Mouse (Mus musculus) retina, postnatal 7 days (tissue): ENCODE results near the gene Tarbp2.

Source experiments
- DNase-seq: peaks from one replicate; pipeline ENCODE4 v3.0.0-alpha.2; 2012; ENCODE audit warnings: low read depth, low spot score

The Tarbp2 gene

DNA sequence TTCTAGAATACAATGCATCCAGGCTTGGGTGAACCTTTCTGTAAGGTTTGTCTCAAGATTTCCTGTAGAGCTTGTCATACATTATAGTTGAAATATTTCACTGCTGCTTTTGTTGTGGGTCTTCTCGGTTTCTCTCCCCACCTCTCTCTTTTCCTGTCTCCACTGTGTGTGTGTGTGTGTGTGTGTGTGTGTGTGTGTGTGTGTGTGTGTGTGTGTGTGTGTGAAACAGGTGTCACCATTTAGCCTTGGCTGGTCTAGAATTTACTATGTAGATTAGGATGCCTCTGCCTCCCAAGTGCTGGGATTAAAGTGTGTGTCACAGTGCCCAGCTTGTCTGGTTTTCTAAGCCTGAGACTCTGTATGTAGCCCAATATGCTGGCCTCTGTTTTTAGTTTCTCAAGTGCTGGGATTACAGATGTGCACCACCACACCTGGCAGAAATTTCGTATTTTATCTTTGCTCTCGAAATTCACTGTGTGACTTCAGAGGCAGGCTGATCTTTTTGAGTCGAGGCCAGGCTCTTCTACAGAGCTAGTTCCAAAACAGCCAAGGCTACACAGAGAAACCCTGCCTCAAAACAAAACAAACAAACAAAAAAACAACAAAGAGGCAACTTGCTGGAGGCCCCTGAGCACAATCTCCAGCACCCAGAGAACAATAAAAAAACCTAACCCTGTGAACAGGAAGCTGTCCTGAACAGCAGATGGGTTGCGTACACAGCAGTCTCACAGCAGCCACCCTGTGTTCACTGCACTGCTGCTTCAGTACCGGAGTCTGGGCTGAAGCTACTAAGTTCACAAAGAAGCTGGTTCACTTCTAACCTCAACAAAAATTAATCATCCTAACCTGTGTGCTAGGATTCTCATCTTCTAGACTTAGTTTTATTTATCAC is 8.4 kb downstream of the Tarbp2 start:
- no peak for DNase-seq

DNA sequence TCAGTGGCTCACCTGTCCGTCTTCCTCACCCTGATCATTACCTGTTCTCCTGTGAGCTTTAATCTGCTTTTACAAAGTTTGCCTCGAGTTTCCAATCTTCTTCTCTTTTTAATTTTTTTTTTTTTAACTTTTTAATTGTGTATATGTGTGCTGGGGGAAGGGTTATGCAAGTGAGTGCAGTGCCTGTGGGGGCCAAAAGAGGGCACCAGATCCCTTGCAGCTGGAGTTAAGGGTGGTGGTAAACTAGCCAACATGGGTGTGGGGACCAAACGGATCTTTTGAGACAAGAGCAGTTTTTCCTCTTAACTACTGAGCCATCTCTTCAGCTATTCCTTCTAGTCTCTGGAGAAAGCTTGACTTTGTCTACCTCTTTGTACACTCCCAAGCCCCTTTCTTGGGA is 9.9 kb downstream of the Tarbp2 start:
- no peak for DNase-seq

DNA sequence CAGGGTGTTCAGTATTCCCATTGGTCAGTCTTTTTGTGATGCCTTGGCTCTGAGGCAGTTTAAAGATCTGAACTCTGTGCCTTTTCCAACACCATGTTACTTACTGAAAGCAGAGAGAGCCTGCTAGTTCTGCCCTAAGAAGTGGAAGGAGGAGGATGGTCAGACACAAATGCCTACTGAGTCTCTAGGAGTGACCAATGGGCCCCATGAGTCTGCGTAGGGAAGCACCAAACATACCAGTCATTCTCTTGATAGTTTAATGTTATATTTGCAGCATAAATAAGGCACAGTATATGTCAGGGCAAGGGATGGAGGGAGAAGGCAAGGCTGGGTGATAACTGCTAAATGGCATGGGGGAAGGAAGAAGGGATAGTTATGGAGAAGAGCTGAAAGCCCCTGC is 10.4 kb downstream of the Tarbp2 start:
- DNase-seq: no peak

DNA sequence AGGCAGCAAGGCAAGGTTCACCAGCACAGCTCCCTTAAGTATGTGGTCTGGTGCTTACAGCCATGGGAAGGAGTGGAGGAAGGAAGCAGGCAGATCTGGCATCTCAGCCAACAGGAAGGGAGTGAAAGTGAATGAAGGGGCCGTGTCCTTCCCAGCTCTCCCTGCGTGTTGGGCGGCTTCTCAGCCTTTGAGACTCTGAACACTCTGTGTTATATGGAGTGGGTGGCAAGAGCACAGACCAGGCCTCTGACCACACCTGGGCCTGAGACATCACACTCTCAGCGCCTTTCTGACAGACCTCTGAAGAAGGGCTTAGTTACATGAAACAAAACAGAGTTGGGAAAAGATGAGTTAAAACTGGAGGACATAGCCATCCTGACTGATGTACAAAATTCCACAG is 12.6 kb downstream of the Tarbp2 start:
- no peak for DNase-seq

GRCm38 (mm10) chr15:102531586-102531985 is 13.6 kb downstream of the Tarbp2 start:
- DNase-seq: no peak

DNA sequence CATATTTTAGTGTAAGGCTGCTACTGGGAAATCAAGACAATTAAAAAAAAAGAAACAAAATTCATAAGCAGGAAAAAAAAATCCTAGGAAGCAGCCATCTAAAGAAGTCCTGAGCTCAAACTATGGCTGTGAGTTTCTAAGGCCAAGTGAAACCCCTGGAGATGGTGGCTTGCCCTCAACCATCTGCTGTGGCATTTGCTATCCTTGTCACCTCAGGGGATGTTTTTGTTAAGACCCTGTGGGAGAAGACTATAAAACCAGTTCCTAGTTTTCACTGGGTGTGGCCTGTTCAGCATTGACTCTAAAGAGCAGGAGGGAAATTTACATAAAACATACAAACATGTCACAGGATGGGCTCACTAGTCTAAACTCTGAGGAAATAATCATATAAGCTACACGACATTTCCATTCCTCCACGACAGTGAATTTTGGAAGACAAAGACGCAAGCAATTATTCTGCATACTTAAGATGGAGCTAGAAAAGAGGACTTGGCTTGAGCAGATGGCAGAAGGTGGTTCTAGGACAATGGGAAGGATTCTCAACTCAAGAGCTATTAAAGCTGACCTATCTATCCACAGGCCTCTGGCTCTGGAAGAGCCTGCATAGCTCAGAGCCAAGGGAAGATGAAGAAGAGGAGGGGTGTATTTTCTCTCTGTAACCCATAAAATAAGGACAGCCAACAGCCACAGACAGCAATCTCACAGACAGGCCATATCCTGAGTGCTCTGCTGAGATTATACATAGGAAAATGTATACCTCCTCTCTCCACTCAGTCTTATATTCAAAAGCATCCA is 14.3 kb downstream of the Tarbp2 start:
- DNase-seq: no peak

GRCm38 (mm10) chr15:102533926-102534325 is 15.9 kb downstream of the Tarbp2 start:
- DNase-seq: no peak

GRCm38 (mm10) chr15:102544801-102545200 is 26.8 kb downstream of the Tarbp2 start:
- no peak for DNase-seq

GRCm38 (mm10) chr15:102546246-102546645 is 28.3 kb downstream of the Tarbp2 start:
- no peak for DNase-seq

- peak; percentile 19 for DNase-seq
Observed at GRCm38 (mm10) chr15:102546677-102547427, 28.9 kb downstream of the Tarbp2 start.

DNA sequence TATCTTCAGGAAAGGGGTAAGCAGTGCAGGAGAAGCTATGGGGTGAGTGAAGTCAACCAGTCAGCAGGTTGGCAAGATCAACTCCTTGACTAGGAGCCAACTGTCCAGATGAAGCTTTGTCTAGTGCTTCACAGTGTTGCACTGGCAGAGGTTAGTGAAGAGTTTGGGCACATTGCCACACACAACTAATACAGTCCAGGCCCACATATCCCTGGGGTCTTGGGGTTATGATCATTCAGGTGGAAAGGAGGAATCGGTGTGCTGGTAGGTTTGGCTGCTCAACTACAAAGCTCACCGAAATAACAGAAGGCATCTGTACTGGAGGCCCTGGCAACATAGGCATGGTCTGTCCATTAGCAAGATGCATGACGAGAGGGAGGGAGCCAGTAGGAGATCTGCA is 29.5 kb downstream of the Tarbp2 start:
- DNase-seq: no peak

DNA sequence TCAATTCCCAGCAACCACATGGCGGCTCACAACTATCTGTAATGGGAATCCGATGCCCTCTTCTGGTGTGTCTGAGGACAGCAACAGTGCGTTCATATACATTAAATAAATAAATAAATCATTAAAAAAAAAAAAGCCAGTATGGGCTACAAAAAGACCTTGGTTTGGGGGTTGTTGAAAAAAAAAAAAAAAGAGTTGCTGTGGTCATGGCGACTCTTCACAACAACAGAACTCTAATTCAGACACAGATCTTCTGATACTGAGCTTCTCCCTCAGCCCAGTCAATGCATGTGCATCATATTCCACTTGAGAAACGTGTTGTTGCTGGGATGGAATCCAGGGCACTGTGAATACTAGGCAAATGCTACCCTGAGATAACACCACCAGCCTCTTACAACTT is 34.6 kb downstream of the Tarbp2 start:
- no peak for DNase-seq

DNA sequence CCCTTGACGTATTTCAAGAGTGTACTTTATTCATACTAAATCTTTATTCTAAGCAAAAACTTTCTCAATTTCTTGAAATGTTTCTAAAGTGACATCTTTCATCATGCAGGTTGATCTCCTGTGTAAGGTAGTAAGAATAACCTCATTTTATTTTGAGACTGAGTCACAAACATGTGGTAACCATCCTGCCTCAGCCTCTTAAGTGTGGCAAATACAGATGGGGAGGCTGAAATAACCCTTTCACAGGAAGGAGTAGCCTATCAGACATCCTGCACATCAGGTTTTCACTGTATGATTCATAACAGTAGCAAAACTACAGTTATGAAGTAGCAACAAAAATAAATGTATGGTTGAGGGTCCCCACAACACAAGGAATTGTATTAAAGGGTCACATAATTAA is 37.6 kb downstream of the Tarbp2 start:
- DNase-seq: no peak

DNA sequence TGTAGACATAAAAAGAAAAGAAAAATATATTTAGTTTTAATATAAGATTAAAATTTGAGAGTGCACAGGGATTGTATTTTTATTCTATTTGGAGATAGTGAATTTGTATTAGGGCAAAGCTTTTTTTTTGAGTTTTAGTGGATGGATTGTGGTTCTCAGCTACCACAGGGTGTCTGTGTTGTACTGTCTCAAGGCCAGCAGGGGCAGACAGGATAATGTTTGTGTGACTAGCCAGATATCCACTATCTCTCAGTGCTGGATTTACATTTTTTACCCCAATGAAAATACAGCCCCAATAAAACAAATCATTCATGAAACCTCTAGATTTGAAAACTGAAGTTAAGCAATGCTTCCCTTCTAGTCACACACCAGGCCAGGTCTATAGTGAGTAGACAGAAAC is 39.6 kb downstream of the Tarbp2 start:
- no peak for DNase-seq

DNA sequence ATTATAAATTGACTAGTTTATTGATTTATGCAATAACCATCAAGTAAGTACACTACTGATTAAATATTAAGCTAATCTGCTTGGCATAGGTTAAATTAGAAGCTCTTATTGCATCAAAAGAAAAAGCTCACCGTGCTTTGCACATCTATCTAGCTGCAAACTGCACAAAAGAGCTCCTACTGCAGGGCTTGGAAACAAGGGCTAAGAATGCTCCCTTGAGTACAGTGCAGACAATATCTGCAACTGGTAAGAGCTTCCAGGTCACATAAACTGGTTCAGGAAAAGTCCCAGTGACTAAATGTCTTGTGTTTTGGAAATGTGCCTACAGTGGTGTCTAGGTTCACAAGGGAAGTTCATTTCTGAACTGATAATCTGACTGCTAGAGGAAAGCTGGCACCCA is 44.5 kb downstream of the Tarbp2 start:
- no peak for DNase-seq

- no peak for DNase-seq
Observed at GRCm38 (mm10) chr15:102563061-102563460, 45.1 kb downstream of the Tarbp2 start.

- DNase-seq: no peak
Observed at GRCm38 (mm10) chr15:102563681-102564080, 45.7 kb downstream of the Tarbp2 start.

- no peak for DNase-seq
Observed at GRCm38 (mm10) chr15:102567849-102568248, 49.9 kb downstream of the Tarbp2 start.

- no peak for DNase-seq
Observed at GRCm38 (mm10) chr15:102572081-102572480, 54.1 kb downstream of the Tarbp2 start.
